Mouse (Mus musculus): ENCODE measurements around the gene Syngap1. TPM values are rescaled to one million over a fixed set of nuclear protein-coding genes. Genes with fewer than 3 reads are reported as not detected.
"Not testable (repeated sequence)": the region's sequence is repeated elsewhere in the genome, so short reads cannot be mapped to it uniquely, and the experiment has no call there.

Syngap1 gene
- polyA plus RNA-seq, 1 experiment from 2014 or later: 2.2 TPM

DNA sequence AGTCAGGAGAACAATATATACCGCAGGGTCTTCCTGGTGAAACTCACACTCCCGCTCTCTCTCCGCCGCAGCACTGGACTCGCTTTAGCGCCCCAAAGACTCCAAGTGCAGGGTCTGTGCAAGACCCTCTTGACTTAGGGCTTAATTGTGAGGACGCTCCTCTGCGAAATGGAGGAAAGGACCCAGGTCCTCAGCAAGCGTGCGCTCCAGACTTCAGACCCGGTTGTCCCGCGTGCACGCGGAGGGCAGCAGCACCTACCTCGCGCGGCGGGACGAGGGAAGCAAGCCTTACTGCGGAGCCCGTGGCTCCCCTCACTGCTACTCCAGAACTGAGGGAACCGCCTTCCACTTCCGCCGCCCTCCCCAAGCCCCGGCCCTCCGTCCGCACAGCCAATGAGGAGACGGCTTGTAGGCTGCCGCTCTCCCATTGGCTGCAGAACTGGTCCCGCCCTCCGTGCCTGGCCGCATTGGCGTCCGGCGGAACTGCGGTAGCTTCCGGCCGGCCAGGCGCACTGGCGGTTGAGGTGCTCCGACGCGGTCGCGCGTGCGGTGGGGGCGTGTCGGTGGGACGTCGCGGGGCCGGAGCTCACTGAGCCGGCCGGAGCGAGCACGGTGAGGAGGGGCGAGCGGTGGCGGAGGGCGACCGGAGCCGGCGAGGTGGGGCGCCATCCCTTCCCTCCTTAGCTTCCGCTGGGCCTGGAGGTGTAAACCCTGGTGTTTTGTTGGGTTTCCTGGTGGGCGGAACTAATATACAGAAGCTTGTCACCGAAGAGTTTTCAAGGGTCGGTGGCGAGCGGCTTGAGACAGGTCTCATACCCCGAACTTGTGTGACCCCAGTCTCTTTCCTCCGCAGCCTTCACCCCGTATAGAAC is 31.9 kb downstream of the Syngap1 start, which contains the start of gene Zbtb9:
Gene Zbtb9 (plus strand): TSS at position 465 of the 872 bp plus-strand sequence.
- peak; percentile 99 for ATAC-seq (ENCODE audit: insufficient number of reproducible peaks, low FRiP score, low TSS enrichment, low read depth)
- WGBS: under 1% methylated on average over 75 of the region's 75 CpGs
- Histone ChIP-seq H3K4me2 (replicated peaks) (peak within 1 kb of the TSS; percentile 83), H3K27ac (replicated peaks) (peak within 1 kb of the TSS; percentile 93), H3K36me3 (peaks cover 49% of the 10 kb centered on the region), H3K27me3 (no peaks in the 10 kb centered on the region), H3K9ac (peak within 1 kb of the TSS; percentile 76), H3K4me1 (peaks cover 45% of the 10 kb centered on the region), H3K9me3 (replicated peaks) (no peaks in the 10 kb centered on the region), H3K4me3 (replicated peaks) (peak within 1 kb of the TSS; percentile 85)

DNA sequence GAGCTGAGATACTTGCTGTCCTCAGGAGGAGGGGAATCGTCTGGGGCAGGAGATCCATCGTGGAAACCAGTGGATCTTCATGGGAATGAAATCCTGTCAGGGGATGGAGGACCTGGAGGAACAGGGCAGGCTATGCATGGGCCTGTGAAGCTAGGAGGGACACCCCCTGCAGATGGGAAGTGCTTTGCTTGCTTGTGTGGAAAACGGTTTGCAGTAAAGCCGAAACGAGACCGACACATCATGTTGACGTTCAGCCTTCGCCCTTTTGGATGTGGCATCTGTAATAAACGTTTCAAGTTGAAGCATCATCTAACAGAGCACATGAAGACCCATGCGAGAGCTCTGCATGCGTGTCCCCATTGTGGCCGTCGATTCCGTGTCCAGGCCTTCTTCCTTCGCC is 33.5 kb downstream of the Syngap1 start:
- ATAC-seq (ENCODE audit: insufficient number of reproducible peaks, low FRiP score, low TSS enrichment, low read depth): no peak
- Histone ChIP-seq H3K4me3 (replicated peaks) (peak overlapping the region; percentile 85), H3K4me2 (replicated peaks) (no peak overlapping the region), H3K4me1 (peaks cover 45% of the 10 kb centered on the region), H3K27ac (replicated peaks) (no peak overlapping the region), H3K36me3 (peaks cover 53% of the 10 kb centered on the region), H3K27me3 (no peaks in the 10 kb centered on the region), H3K9me3 (replicated peaks) (no peaks in the 10 kb centered on the region), H3K9ac (no peak overlapping the region)
- 93% methylated on average over 15 of the region's 15 CpGs for WGBS

DNA sequence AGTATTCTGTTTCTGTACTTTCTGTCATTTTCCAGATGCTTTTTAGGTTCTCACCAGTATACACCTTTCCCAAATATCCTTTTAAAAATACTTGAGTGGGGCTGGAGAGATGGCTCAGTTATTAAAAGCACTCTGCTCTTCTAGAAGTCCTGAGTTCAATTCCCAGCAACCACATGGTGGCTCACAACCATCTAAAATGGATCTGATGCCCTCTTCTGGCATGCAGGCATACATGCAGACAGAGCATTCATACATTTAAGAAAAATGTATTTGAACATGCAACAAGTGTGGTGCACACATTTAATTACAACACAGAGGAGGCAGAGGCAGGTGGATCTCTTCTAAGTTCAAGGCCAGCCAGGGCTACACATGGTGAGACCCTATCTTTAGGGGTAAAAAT is 34.4 kb downstream of the Syngap1 start:
- H3K27ac ChIP-seq (replicated peaks): no peak overlapping the region
- peaks cover 45% of the 10 kb centered on the region for H3K4me1 ChIP-seq
- no peak for ATAC-seq (ENCODE audit: insufficient number of reproducible peaks, low FRiP score, low TSS enrichment, low read depth)
- no peak overlapping the region for H3K4me2 ChIP-seq (replicated peaks)
- no peak overlapping the region for H3K4me3 ChIP-seq (replicated peaks)
- no peaks in the 10 kb centered on the region for H3K9me3 ChIP-seq (replicated peaks)
- peaks cover 53% of the 10 kb centered on the region for H3K36me3 ChIP-seq
- H3K27me3 ChIP-seq: no peaks in the 10 kb centered on the region
- H3K9ac ChIP-seq: no peak overlapping the region

DNA sequence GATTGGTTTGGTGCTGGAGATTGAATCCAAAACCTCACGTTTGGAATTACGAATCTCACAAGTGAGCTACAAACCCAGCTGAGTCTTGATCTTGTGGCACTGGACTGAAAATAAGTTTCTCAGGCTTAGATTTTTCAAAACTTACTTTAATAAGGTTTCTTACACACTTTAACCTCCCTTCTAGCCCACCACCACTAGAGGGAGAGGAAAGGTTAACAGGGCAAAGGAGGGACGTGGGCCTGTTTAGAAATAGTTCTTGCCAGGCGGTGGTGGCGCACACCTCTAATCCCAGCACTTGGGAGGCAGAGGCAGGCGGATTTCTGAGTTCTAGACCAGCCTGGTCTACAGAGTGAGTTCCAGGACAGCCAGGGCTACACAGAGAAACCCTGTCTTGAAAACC is 36.3 kb downstream of the Syngap1 start:
- not testable (repeated sequence) for H3K4me2 ChIP-seq (replicated peaks); H3K9ac ChIP-seq; H3K4me3 ChIP-seq (replicated peaks); H3K9me3 ChIP-seq (replicated peaks); ATAC-seq (ENCODE audit: insufficient number of reproducible peaks, low FRiP score, low TSS enrichment, low read depth); H3K27me3 ChIP-seq; H3K27ac ChIP-seq (replicated peaks)
- Histone ChIP-seq H3K36me3 (peaks cover 48% of the 10 kb centered on the region), H3K4me1 (peaks cover 26% of the 10 kb centered on the region)
- 88% methylated on average over 6 of the region's 6 CpGs for WGBS

DNA sequence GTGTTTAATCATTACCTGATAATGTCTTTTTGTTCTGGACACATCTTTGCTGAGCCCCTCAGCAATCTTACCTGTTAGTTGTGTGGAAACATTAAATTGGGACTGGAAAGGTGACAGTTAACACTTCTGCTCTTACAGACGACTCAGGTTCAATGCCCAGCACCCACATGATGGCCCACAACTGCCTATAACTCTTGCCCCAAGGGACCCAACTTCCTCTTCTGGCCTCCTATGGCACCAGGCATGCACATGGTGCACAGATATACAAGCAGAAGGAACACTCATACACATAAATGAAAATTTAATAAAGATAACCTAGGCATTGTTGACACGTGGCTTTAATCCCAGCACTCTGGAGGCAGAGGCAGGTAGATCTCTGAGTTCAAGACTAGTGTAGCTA is 38.4 kb downstream of the Syngap1 start:
- H3K36me3 ChIP-seq: peaks cover 48% of the 10 kb centered on the region

DNA sequence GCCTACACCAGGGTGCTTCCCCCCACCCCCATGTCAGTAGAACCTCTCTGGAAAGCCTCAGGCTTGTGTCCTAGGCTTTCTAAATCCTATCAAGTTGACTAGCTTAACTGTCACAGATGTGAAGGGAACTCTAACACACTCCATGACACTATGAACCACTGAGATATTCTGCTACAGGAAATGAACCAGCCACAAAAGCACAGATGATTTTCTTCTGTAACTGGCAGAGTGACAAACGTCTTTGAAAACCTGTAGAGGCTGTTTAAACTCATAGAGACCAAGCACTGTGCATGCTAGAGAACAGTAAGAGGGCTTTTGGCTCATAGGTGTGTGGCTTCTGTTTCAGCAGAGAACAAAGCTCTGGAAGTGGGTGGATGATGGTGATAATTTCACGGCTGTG is 40.0 kb downstream of the Syngap1 start:
- H3K9ac ChIP-seq: no peak overlapping the region
- H3K9me3 ChIP-seq (replicated peaks): no peaks in the 10 kb centered on the region
- ATAC-seq (ENCODE audit: insufficient number of reproducible peaks, low FRiP score, low TSS enrichment, low read depth): no peak
- H3K4me2 ChIP-seq (replicated peaks): no peak overlapping the region
- H3K4me3 ChIP-seq (replicated peaks): no peak overlapping the region
- no peaks in the 10 kb centered on the region for H3K27me3 ChIP-seq
- 71% methylated on average over 2 of the region's 2 CpGs for WGBS
- H3K4me1 ChIP-seq: peaks cover under 1% of the 10 kb centered on the region; the same call in 1 of the 2 replicates
- peaks cover 31% of the 10 kb centered on the region for H3K36me3 ChIP-seq
- no peak overlapping the region for H3K27ac ChIP-seq (replicated peaks)

More for the DNA sequence above, 38.4 kb downstream of the Syngap1 start:
- Histone ChIP-seq H3K4me1 (peaks cover 15% of the 10 kb centered on the region), H3K9ac (no peak overlapping the region), H3K4me2 (replicated peaks) (no peak overlapping the region), H3K27ac (replicated peaks) (no peak overlapping the region), H3K27me3 (no peaks in the 10 kb centered on the region), H3K9me3 (replicated peaks) (no peaks in the 10 kb centered on the region), H3K4me3 (replicated peaks) (no peak overlapping the region)
- WGBS: 77% methylated on average over 2 of the region's 2 CpGs
- no peak for ATAC-seq (ENCODE audit: insufficient number of reproducible peaks, low FRiP score, low TSS enrichment, low read depth)

DNA sequence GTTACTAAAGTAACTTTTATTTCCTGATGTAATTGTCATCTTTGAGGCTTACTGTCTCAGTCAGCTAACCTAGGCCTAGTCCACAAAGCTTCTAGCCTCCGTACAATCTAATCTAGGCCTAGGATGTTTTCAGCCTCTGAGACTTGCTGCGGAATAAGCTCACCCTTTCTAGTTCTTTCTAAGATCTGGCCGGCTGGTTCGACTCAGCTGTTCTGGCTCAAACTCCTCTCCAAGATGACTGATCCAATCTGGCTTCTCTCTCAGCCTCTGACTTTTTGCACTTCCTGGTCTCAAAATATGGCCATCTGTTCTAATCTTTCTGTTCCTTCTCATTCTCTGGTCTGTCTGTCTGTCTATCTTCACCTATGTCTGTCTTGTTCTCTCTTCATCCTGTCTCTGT is 42.3 kb downstream of the Syngap1 start:
- Histone ChIP-seq H3K9ac (no peak overlapping the region), H3K9me3 (replicated peaks) (no peaks in the 10 kb centered on the region), H3K27me3 (no peaks in the 10 kb centered on the region), H3K36me3 (peaks cover 10% of the 10 kb centered on the region), H3K4me2 (replicated peaks) (no peak overlapping the region), H3K4me1 (no peaks in the 10 kb centered on the region), H3K27ac (replicated peaks) (no peak overlapping the region), H3K4me3 (replicated peaks) (no peak overlapping the region)
- WGBS: 92% methylated on average over 4 of the region's 4 CpGs
- no peak for ATAC-seq (ENCODE audit: insufficient number of reproducible peaks, low FRiP score, low TSS enrichment, low read depth)

DNA sequence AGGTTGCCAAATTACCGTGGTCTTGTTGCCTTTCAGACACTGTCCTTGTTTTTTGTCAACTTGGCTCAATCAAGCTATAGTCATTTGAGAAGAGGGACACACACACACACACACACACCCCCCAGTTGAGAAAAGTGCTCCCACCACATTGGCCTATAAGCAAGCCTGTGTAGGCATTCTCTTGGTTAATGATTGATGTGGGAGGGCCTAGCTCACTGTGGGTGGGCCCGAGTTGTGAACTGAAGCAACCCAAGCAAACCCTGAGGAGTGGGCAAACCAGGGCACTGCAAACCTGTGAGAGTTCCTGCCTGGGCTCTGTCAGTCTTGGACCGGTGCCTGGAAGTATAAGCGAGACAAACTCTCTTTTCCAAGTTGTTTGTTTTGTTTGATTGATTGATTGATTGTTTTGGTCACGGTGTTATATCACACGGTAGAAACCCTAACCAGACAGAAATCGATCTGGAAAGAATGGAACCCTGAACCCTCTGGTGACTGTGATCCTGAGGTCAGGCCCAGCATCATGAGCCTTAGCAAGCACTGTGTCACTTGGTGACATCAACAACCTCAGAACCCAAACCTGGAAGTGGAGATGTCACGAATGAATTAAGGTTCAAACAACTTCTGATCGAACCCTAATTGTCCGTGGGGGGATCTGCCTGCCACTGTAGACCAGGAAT is 44.6 kb downstream of the Syngap1 start:
- no peak overlapping the region for H3K4me2 ChIP-seq (replicated peaks)
- H3K9me3 ChIP-seq (replicated peaks): no peaks in the 10 kb centered on the region
- no peak overlapping the region for H3K4me3 ChIP-seq (replicated peaks)
- H3K27ac ChIP-seq (replicated peaks): no peak overlapping the region
- no peaks in the 10 kb centered on the region for H3K27me3 ChIP-seq
- H3K36me3 ChIP-seq: no peaks in the 10 kb centered on the region
- ATAC-seq (ENCODE audit: insufficient number of reproducible peaks, low FRiP score, low TSS enrichment, low read depth): no peak
- H3K9ac ChIP-seq: no peak overlapping the region
- WGBS: 80% methylated on average over 10 of the region's 10 CpGs
- no peaks in the 10 kb centered on the region for H3K4me1 ChIP-seq

DNA sequence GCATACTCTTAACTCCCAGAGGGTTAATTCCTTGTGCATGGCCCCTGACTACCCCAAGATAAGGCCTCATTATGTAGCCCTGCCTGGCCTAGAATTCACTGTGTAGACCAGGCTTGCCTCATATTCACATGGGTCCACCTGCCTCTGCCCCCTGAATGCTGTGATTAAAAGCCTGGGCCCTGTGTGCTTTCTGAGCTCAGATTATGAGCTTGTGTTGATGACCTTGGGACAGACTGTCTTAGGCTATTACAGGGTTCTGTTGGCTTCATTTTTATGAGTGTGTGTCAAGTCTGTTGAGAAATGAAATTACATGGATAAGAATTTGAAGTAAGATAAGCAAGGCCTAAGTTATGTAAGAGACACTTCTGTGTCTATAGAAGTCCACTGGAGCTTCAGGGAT is 49.5 kb downstream of the Syngap1 start:
- Histone ChIP-seq H3K27ac (replicated peaks) (no peak overlapping the region), H3K4me2 (replicated peaks) (no peak overlapping the region), H3K4me1 (peaks cover 6% of the 10 kb centered on the region; the same call in 1 of the 2 replicates), H3K36me3 (no peaks in the 10 kb centered on the region), H3K27me3 (no peaks in the 10 kb centered on the region), H3K4me3 (replicated peaks) (no peak overlapping the region), H3K9me3 (replicated peaks) (no peaks in the 10 kb centered on the region), H3K9ac (no peak overlapping the region)
- no peak for ATAC-seq (ENCODE audit: insufficient number of reproducible peaks, low FRiP score, low TSS enrichment, low read depth)

DNA sequence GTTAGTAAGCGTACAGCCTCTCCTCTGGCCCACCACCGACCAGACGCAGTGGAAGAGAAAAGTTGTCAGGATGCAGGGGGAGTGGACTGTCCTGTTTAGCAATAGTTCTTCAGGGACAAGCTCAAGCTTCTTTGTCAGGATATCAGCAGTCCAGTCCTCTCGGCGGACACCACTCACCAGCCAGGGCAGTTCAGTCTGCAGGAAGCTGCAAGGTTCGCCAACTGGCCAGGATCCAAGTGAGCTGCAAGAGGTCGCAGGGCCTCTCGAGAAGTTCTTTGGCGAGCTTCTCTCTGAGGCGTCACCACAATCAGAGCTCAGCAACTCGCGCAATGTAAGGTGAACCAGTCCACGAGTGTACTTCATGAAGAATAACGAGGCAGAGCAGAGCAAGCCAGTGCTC is 53.4 kb downstream of the Syngap1 start:
- 73% methylated on average over 14 of the region's 14 CpGs for WGBS
- Histone ChIP-seq H3K9me3 (replicated peaks) (no peaks in the 10 kb centered on the region), H3K4me3 (replicated peaks) (no peak overlapping the region), H3K27me3 (no peaks in the 10 kb centered on the region), H3K4me1 (peaks cover 6% of the 10 kb centered on the region; the same call in 1 of the 2 replicates), H3K36me3 (no peaks in the 10 kb centered on the region), H3K9ac (no peak overlapping the region), H3K27ac (replicated peaks) (0 out of 2 replicates have a peak overlapping the region, but pooled peaks have one; percentile 31), H3K4me2 (replicated peaks) (no peak overlapping the region)
- no peak for ATAC-seq (ENCODE audit: insufficient number of reproducible peaks, low FRiP score, low TSS enrichment, low read depth)

DNA sequence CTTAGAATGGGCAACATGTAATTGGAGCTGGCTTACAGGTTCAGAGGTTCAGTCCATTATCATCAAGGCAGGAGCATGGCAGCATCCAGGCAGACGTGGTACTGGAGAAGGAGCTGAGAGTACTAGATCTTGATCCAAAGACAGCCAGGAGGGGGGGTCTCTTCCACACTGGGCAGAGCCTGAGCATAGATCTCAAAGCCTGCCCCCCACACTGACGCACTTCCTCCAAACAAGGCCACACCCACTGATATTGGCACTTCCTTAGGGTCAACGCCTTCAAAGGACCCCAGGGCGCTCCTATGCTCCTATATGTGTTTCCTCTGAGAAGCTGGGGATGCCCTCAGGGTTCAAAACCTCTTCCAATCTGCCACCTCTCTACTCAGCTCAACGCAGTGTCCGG is 54.0 kb downstream of the Syngap1 start:
- no peak overlapping the region for H3K9ac ChIP-seq
- ATAC-seq (ENCODE audit: insufficient number of reproducible peaks, low FRiP score, low TSS enrichment, low read depth): no peak
- H3K4me2 ChIP-seq (replicated peaks): no peak overlapping the region
- peak overlapping the region; percentile 31; the same call in 1 of the 2 replicates for H3K27ac ChIP-seq (replicated peaks)
- H3K27me3 ChIP-seq: no peaks in the 10 kb centered on the region
- peaks cover 6% of the 10 kb centered on the region; the same call in 1 of the 2 replicates for H3K4me1 ChIP-seq
- H3K9me3 ChIP-seq (replicated peaks): no peaks in the 10 kb centered on the region
- no peak overlapping the region for H3K4me3 ChIP-seq (replicated peaks)
- H3K36me3 ChIP-seq: no peaks in the 10 kb centered on the region
- WGBS: 68% methylated on average over 6 of the region's 6 CpGs

All from embryonic facial prominence, embryonic 15.5 days (tissue).